Mouse (Mus musculus) myocyte (in vitro differentiated cells): ENCODE measurements at regions not wholly inside any gene's neighbourhood (a gene's known extent, or its start where the extent isn't known, plus 50 kb on each side); places are given as distances from the start of the nearest gene placed in this dataset.

Experiments
- H3K27me3 ChIP-seq: one replicate; pipeline ENCODE4 v1.6.1; 2011; ENCODE audit not compliant: control insufficient read depth, insufficient read depth, insufficient read length
- H3K36me3 ChIP-seq: one replicate; pipeline ENCODE4 v1.6.1; 2011; ENCODE audit not compliant: control insufficient read depth, insufficient read depth
- H3K4me2 ChIP-seq: one replicate; pipeline ENCODE4 v1.6.1; 2011; ENCODE audit warnings: low read depth, control low read depth
- H3K4me3 ChIP-seq: one replicate; pipeline ENCODE4 v1.5.1; 2011; ENCODE audit warnings: mild to moderate bottlenecking, control low read depth, moderate library complexity
- H3K79me2 ChIP-seq: one replicate; pipeline ENCODE4 v1.6.1; 2011; ENCODE audit not compliant: control insufficient read depth, insufficient read depth
- H3ac ChIP-seq: one replicate; pipeline ENCODE4 v1.6.1; 2011; ENCODE audit not compliant: control insufficient read depth, insufficient read length
- CEBPB ChIP-seq: IDR thresholded peaks from 2 replicates; pipeline ENCODE4 v1.6.1; 2011; ENCODE audit warnings: mild to moderate bottlenecking, moderate library complexity; ENCODE audit not compliant: poor library complexity, insufficient read depth, severe bottlenecking
- E2F4 ChIP-seq: IDR thresholded peaks from one replicate; pipeline ENCODE4 v1.6.1; 2011; ENCODE audit warnings: mild to moderate bottlenecking, control low read depth, moderate library complexity; ENCODE audit not compliant: insufficient read depth
- MAX ChIP-seq: IDR thresholded peaks from one replicate; pipeline ENCODE4 v1.6.1; 2011; ENCODE audit warnings: low read depth, mild to moderate bottlenecking, control low read depth
- MYOD1 ChIP-seq, 3 experiments: IDR thresholded peaks; one replicate each; pipeline ENCODE4 v1.6.1; 2011; ENCODE audit warnings: control low read depth in 2 of 3, low read depth in 2 of 3, mild to moderate bottlenecking in 2 of 3, moderate library complexity in 1 of 3; ENCODE audit not compliant: insufficient read length in 2 of 3, control insufficient read depth in 1 of 3
- MYOG ChIP-seq, 3 experiments: IDR thresholded peaks; one replicate each; pipeline ENCODE4 v1.6.1; 2011; ENCODE audit warnings: control low read depth in 2 of 3, low read depth in 2 of 3, mild to moderate bottlenecking in 2 of 3; ENCODE audit not compliant: insufficient read length in 2 of 3, control insufficient read depth in 1 of 3, insufficient read depth in 1 of 3
- POLR2A ChIP-seq: IDR thresholded peaks from one replicate; pipeline ENCODE4 v1.6.1; 2011; ENCODE audit warnings: low read depth, mild to moderate bottlenecking, control low read depth, moderate library complexity; ENCODE audit not compliant: insufficient read length
- POLR2AphosphoS2 ChIP-seq: IDR thresholded peaks from one replicate; pipeline ENCODE4 v1.6.1; 2011; ENCODE audit warnings: low read depth, control low read depth; ENCODE audit not compliant: insufficient read length
- REST ChIP-seq: IDR thresholded peaks from one replicate; pipeline ENCODE4 v1.6.1; 2011; ENCODE audit warnings: mild to moderate bottlenecking, control low read depth, moderate library complexity; ENCODE audit not compliant: insufficient read depth, insufficient read length
- SRF ChIP-seq: IDR thresholded peaks from one replicate; pipeline ENCODE4 v1.6.1; 2011; ENCODE audit warnings: low read depth; ENCODE audit not compliant: control insufficient read depth, insufficient read length
- TCF12 ChIP-seq: IDR thresholded peaks from one replicate; pipeline ENCODE4 v1.6.1; 2011; ENCODE audit warnings: mild to moderate bottlenecking, control low read depth; ENCODE audit not compliant: poor library complexity, insufficient read depth, severe bottlenecking
- TCF3 ChIP-seq: IDR thresholded peaks from one replicate; pipeline ENCODE4 v1.6.1; 2011; ENCODE audit warnings: low read depth, control low read depth; ENCODE audit not compliant: insufficient read length
- USF1 ChIP-seq: IDR thresholded peaks from one replicate; pipeline ENCODE4 v1.6.1; 2011; ENCODE audit warnings: low read depth, mild to moderate bottlenecking, control low read depth, moderate library complexity

DNA sequence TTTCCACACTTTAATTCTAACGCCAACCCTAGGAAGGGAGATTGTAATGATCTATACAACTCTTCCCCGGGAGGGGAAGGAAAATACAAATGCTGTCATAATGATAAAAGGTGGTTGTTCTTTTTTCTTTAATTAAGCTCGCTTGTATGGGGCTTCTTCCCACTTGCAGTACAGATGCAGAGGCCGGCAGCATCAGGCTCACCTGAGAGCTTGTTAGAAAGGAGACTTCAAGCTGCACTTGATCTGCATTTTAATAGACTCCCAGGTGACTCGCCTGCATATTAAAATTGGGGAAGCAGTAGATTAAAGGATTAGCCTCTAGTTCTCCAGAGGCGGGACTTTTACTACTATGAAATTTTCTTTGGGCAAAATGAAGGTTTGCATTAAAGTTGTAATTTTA, 140.8 kb upstream of the Ogfrl1 start:
- Histone ChIP-seq H3K4me3 (no peak overlapping the region), H3K4me2 (no peak overlapping the region), H3K36me3 (no peaks in the 10 kb centered on the region), H3ac (no peak overlapping the region), H3K27me3 (no peaks in the 10 kb centered on the region), H3K79me2 (no peaks in the 10 kb centered on the region)
- TF ChIP-seq MAX (no peak), E2F4 (no peak), MYOD1 (IDR thresholded peaks at IDR 0.05; ENCODE audit: control insufficient read depth in 1 of 3, insufficient read length in 2 of 3, low read depth in 2 of 3) (no peak)

GRCm38 (mm10) chr1:23540594-23540993, 143.0 kb upstream of the Ogfrl1 start:
- no peaks in the 10 kb centered on the region for H3K36me3 ChIP-seq
- H3K79me2 ChIP-seq: no peaks in the 10 kb centered on the region
- H3K4me3 ChIP-seq: no peak overlapping the region
- H3K27me3 ChIP-seq: no peaks in the 10 kb centered on the region
- H3K4me2 ChIP-seq: no peak overlapping the region
- TF ChIP-seq USF1 (no peak), POLR2AphosphoS2 (no peak), MYOG (IDR thresholded peaks at IDR 0.05; ENCODE audit: control insufficient read depth in 1 of 3, insufficient read depth in 1 of 3, insufficient read length in 2 of 3, low read depth in 2 of 3) (no peak), TCF3 (no peak), REST (no peak), POLR2A (no peak)
- no peak overlapping the region for H3ac ChIP-seq

DNA sequence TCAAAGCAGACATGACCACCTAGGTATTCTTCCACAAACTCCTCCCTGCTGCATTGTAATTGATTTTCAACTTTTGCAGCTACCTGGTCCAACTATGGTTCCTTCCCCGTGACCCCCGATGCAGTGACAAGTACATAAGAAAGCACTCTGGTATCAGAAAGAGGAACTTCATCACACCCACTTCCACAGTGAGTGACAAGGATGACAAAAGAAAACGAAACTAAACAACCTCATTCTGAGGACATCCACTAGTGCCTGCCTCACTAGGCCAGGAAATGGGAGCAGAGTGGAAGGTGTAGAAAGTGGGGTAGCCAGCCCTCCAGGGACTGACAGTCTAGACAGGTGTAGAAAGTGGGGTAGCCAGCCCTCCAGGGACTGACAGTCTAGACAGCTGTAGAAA, 158.2 kb upstream of the Ogfrl1 start:
- no peak for TF ChIP-seq REST
- no peak for TF ChIP-seq CEBPB
- no peak for TF ChIP-seq SRF
- no peak for TF ChIP-seq E2F4
- TF ChIP-seq POLR2AphosphoS2: no peak
- TF ChIP-seq MAX: no peak
- TF ChIP-seq USF1: no peak
- no peak for TF ChIP-seq TCF3
- no peak for TF ChIP-seq MYOD1 (IDR thresholded peaks at IDR 0.05; ENCODE audit: control insufficient read depth in 1 of 3, insufficient read length in 2 of 3, low read depth in 2 of 3)
- no peak for TF ChIP-seq POLR2A
- TF ChIP-seq TCF12: no peak
- TF ChIP-seq MYOG (IDR thresholded peaks at IDR 0.05; ENCODE audit: control insufficient read depth in 1 of 3, insufficient read depth in 1 of 3, insufficient read length in 2 of 3, low read depth in 2 of 3): no peak
- no peaks in the 10 kb centered on the region for H3K79me2 ChIP-seq
- H3K4me3 ChIP-seq: no peak overlapping the region
- H3ac ChIP-seq: no peak overlapping the region
- no peaks in the 10 kb centered on the region for H3K36me3 ChIP-seq
- H3K27me3 ChIP-seq: no peaks in the 10 kb centered on the region
- no peak overlapping the region for H3K4me2 ChIP-seq

- Histone ChIP-seq H3K79me2 (no peaks in the 10 kb centered on the region), H3ac (no peak overlapping the region), H3K4me3 (no peak overlapping the region), H3K27me3 (no peaks in the 10 kb centered on the region), H3K4me2 (no peak overlapping the region), H3K36me3 (no peaks in the 10 kb centered on the region)
- TF ChIP-seq TCF12 (no peak), E2F4 (no peak), MYOD1 (IDR thresholded peaks at IDR 0.05; ENCODE audit: control insufficient read depth in 1 of 3, insufficient read length in 2 of 3, low read depth in 2 of 3) (no peak), POLR2A (no peak), POLR2AphosphoS2 (no peak), REST (no peak), MYOG (IDR thresholded peaks at IDR 0.05; ENCODE audit: control insufficient read depth in 1 of 3, insufficient read depth in 1 of 3, insufficient read length in 2 of 3, low read depth in 2 of 3) (no peak), SRF (no peak), MAX (no peak)
Observed at GRCm38 (mm10) chr1:23568106-23568505, 170.5 kb upstream of the Ogfrl1 start.

GRCm38 (mm10) chr1:23574461-23574860, 176.9 kb upstream of the Ogfrl1 start:
- Histone ChIP-seq H3K4me2 (no peak overlapping the region), H3K79me2 (no peaks in the 10 kb centered on the region), H3ac (no peak overlapping the region), H3K4me3 (no peak overlapping the region), H3K27me3 (no peaks in the 10 kb centered on the region), H3K36me3 (no peaks in the 10 kb centered on the region)
- no peak for TF ChIP-seq TCF3
- no peak for TF ChIP-seq SRF
- no peak for TF ChIP-seq MAX
- no peak for TF ChIP-seq REST
- no peak for TF ChIP-seq MYOD1 (IDR thresholded peaks at IDR 0.05; ENCODE audit: control insufficient read depth in 1 of 3, insufficient read length in 2 of 3, low read depth in 2 of 3)
- no peak for TF ChIP-seq POLR2AphosphoS2
- TF ChIP-seq CEBPB: no peak
- no peak for TF ChIP-seq POLR2A
- TF ChIP-seq MYOG (IDR thresholded peaks at IDR 0.05; ENCODE audit: control insufficient read depth in 1 of 3, insufficient read depth in 1 of 3, insufficient read length in 2 of 3, low read depth in 2 of 3): no peak
- no peak for TF ChIP-seq TCF12
- no peak for TF ChIP-seq USF1
- TF ChIP-seq E2F4: no peak
